Mouse (Mus musculus): Measurements from ENCODE around the gene Fmo2. TPM values are rescaled to one million over a fixed set of nuclear protein-coding genes. Genes with fewer than 3 reads are reported as not detected.

Gene Fmo2
- not detected for polyA plus RNA-seq (2012; fragmentation: generic; extraction: Trizol)

DNA sequence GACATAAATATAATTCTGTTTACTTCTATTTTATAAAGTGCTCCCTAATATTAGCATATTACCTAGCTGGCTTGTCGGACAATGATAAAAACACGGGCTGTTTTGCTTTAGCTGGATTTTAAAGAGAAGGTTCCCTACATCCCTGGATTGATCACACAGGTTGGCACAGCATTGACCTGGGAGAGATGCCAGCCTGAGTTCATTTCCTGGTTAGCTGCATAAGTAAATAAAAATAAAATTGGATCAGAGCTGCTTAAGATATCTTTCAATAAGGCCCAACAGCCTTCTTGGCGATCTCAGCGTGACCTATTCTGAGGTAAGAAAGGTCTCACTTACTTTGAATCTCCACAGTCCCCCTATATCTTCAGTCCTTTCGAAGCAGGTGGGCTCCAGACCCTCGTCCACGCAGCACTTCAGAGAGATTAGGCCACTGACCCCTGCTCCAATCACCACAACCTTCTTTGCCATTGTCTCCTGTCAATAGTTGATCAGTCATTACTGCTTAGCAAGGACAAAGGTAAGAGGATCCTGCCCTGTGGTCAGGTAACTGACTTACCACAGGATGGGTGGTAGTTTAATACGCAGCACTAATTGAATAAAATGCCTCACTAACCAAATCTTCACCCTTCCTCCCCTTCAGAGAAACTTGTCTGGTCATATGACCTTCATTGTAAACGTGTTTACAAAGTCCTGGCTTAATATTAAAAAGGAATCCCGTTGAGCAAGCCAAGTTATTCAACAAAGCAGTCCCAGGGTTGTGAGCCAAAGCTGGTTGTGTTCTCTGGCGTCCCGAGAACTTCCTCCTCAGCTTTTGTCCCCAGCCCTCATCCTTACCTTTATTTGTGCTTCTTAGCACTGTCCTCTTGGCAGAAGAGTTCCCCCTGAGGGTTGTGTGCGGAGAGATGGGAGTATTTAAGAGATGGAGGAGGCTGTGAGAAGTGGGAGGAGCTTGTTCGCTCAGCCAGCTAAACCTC, at the start of gene Fmo2:
Fmo2 (minus strand) TSS at position 889 of the 974 bp plus-strand sequence.
- no peaks in the 10 kb centered on the region for H3K79me2 ChIP-seq (ENCODE audit: control insufficient read depth, insufficient read depth)
- no peaks in the 10 kb centered on the region for H3K36me3 ChIP-seq (ENCODE audit: control insufficient read depth, insufficient read depth)
- H3ac ChIP-seq (ENCODE audit: control insufficient read depth, insufficient read length) = no peak within 1 kb of the TSS
- H3K4me2 ChIP-seq (ENCODE audit: low read depth) = no peak within 1 kb of the TSS
- no peak within 1 kb of the TSS for H3K4me3 ChIP-seq
- H3K27me3 ChIP-seq (ENCODE audit: control insufficient read depth, insufficient read depth, insufficient read length) = peaks cover 8% of the 10 kb centered on the region
- TF ChIP-seq MAX (IDR thresholded peaks at IDR 0.05; ENCODE audit: low read depth) = no peak
- TF ChIP-seq CEBPB (IDR thresholded peaks at IDR 0.05; ENCODE audit: insufficient read depth, poor library complexity, severe bottlenecking) = no peak
- no peak for TF ChIP-seq MYOG (IDR thresholded peaks at IDR 0.05; ENCODE audit: control insufficient read depth in 1 of 3, insufficient read depth in 1 of 3, insufficient read length in 2 of 3, low read depth in 2 of 3)
- no peak for TF ChIP-seq TCF3 (IDR thresholded peaks at IDR 0.05; ENCODE audit: insufficient read length, low read depth)
- no peak for TF ChIP-seq MYOD1 (IDR thresholded peaks at IDR 0.05; ENCODE audit: control insufficient read depth in 1 of 3, insufficient read length in 2 of 3, low read depth in 2 of 3)
- TF ChIP-seq POLR2AphosphoS2 (IDR thresholded peaks at IDR 0.05; ENCODE audit: insufficient read length, low read depth) = no peak
- no peak for TF ChIP-seq E2F4 (IDR thresholded peaks at IDR 0.05; ENCODE audit: insufficient read depth)
- no peak for TF ChIP-seq POLR2A (IDR thresholded peaks at IDR 0.05; ENCODE audit: insufficient read length, low read depth)
- no peak for TF ChIP-seq USF1 (IDR thresholded peaks at IDR 0.05; ENCODE audit: low read depth)
- TF ChIP-seq REST (IDR thresholded peaks at IDR 0.05; ENCODE audit: insufficient read depth, insufficient read length) = no peak
- TF ChIP-seq TCF12 (IDR thresholded peaks at IDR 0.05; ENCODE audit: insufficient read depth, poor library complexity, severe bottlenecking) = no peak
- TF ChIP-seq SRF (IDR thresholded peaks at IDR 0.05; ENCODE audit: control insufficient read depth, insufficient read length, low read depth) = no peak

DNA sequence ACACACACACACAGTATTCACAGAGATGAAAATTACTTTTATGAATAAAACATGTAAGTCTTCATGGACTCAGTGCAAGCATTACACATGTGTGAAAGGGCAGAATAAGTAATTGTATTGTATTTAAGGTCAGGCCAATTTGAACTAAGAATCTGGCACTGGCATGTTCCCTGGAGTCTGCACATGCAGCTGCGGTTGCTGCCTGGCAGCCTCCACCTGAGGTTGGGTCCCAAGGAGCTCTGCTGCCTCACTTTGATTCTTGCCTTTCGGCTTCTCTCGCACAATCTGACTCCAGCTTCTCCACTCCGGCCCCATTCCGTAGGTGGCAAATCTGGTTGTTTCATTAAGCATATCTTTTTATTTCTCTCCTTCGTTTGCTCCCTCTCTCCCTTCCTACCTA, 49.4 kb upstream of the Fmo2 start:
- no peak overlapping the region for H3ac ChIP-seq (ENCODE audit: control insufficient read depth, insufficient read length)
- no peaks in the 10 kb centered on the region for H3K79me2 ChIP-seq (ENCODE audit: control insufficient read depth, insufficient read depth)
- no peaks in the 10 kb centered on the region for H3K36me3 ChIP-seq (ENCODE audit: control insufficient read depth, insufficient read depth)
- no peak overlapping the region for H3K4me2 ChIP-seq (ENCODE audit: low read depth)
- no peaks in the 10 kb centered on the region for H3K27me3 ChIP-seq (ENCODE audit: control insufficient read depth, insufficient read depth, insufficient read length)
- TF ChIP-seq MYOD1 (IDR thresholded peaks at IDR 0.05; ENCODE audit: control insufficient read depth in 1 of 3, insufficient read length in 2 of 3, low read depth in 2 of 3) = no peak
- no peak for TF ChIP-seq TCF12 (IDR thresholded peaks at IDR 0.05; ENCODE audit: insufficient read depth, poor library complexity, severe bottlenecking)
- no peak for TF ChIP-seq USF1 (IDR thresholded peaks at IDR 0.05; ENCODE audit: low read depth)
- no peak for TF ChIP-seq TCF3 (IDR thresholded peaks at IDR 0.05; ENCODE audit: insufficient read length, low read depth)
- TF ChIP-seq MAX (IDR thresholded peaks at IDR 0.05; ENCODE audit: low read depth) = no peak
- TF ChIP-seq MYOG (IDR thresholded peaks at IDR 0.05; ENCODE audit: control insufficient read depth in 1 of 3, insufficient read depth in 1 of 3, insufficient read length in 2 of 3, low read depth in 2 of 3) = no peak
- TF ChIP-seq E2F4 (IDR thresholded peaks at IDR 0.05; ENCODE audit: insufficient read depth) = no peak
- TF ChIP-seq REST (IDR thresholded peaks at IDR 0.05; ENCODE audit: insufficient read depth, insufficient read length) = no peak
- TF ChIP-seq CEBPB (IDR thresholded peaks at IDR 0.05; ENCODE audit: insufficient read depth, poor library complexity, severe bottlenecking) = no peak
- no peak for TF ChIP-seq SRF (IDR thresholded peaks at IDR 0.05; ENCODE audit: control insufficient read depth, insufficient read length, low read depth)
- no peak for TF ChIP-seq POLR2A (IDR thresholded peaks at IDR 0.05; ENCODE audit: insufficient read length, low read depth)
- no peak for TF ChIP-seq POLR2AphosphoS2 (IDR thresholded peaks at IDR 0.05; ENCODE audit: insufficient read length, low read depth)
- no peak overlapping the region for H3K4me3 ChIP-seq

DNA sequence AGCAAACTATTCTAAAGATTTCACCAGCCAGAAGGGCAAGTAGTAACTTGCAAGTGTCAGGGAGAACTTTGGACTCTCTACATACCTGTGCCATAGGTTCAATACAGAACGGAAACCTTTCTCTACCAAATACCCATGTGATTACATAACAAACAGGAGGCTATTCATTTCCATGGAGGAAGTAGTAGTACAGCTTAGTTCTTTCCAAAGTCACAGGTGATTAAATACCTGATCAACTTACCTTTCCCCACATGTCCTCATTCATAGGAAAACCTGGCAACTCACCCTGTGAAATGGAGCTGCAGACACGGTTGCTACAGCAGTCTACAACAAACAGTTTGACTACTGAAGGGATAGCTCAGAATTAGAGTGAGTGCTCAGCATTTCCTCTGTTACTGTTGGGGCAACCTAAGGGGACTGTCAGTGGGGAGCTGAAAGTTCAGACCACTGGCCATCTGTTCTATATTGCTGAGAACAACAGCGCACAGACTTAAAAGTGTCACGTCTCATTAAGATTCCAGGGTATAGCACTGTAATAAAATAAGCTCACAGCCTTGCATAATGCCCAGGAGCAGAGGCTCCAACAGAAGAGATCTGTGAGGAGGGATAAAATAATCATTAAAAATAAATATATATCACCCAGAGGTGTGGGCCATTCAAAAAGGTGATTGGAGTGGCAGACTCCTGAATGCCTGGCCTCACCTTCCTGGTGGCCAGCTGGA, 48.5 kb upstream of the Fmo2 start:
- H3ac ChIP-seq (ENCODE audit: control insufficient read depth, insufficient read length) = no peak overlapping the region
- no peaks in the 10 kb centered on the region for H3K27me3 ChIP-seq (ENCODE audit: control insufficient read depth, insufficient read depth, insufficient read length)
- no peak for TF ChIP-seq TCF3 (IDR thresholded peaks at IDR 0.05; ENCODE audit: insufficient read length, low read depth)
- TF ChIP-seq REST (IDR thresholded peaks at IDR 0.05; ENCODE audit: insufficient read depth, insufficient read length) = no peak
- TF ChIP-seq POLR2AphosphoS2 (IDR thresholded peaks at IDR 0.05; ENCODE audit: insufficient read length, low read depth) = no peak
- no peak for TF ChIP-seq SRF (IDR thresholded peaks at IDR 0.05; ENCODE audit: control insufficient read depth, insufficient read length, low read depth)
- no peak for TF ChIP-seq E2F4 (IDR thresholded peaks at IDR 0.05; ENCODE audit: insufficient read depth)
- TF ChIP-seq USF1 (IDR thresholded peaks at IDR 0.05; ENCODE audit: low read depth) = no peak
- TF ChIP-seq MAX (IDR thresholded peaks at IDR 0.05; ENCODE audit: low read depth) = no peak
- TF ChIP-seq MYOD1 (IDR thresholded peaks at IDR 0.05; ENCODE audit: control insufficient read depth in 1 of 3, insufficient read length in 2 of 3, low read depth in 2 of 3) = no peak
- no peak for TF ChIP-seq TCF12 (IDR thresholded peaks at IDR 0.05; ENCODE audit: insufficient read depth, poor library complexity, severe bottlenecking)
- no peak for TF ChIP-seq MYOG (IDR thresholded peaks at IDR 0.05; ENCODE audit: control insufficient read depth in 1 of 3, insufficient read depth in 1 of 3, insufficient read length in 2 of 3, low read depth in 2 of 3)
- TF ChIP-seq POLR2A (IDR thresholded peaks at IDR 0.05; ENCODE audit: insufficient read length, low read depth) = no peak
- no peaks in the 10 kb centered on the region for H3K36me3 ChIP-seq (ENCODE audit: control insufficient read depth, insufficient read depth)
- no peaks in the 10 kb centered on the region for H3K79me2 ChIP-seq (ENCODE audit: control insufficient read depth, insufficient read depth)
- H3K4me3 ChIP-seq = no peak overlapping the region
- H3K4me2 ChIP-seq (ENCODE audit: low read depth) = no peak overlapping the region

DNA sequence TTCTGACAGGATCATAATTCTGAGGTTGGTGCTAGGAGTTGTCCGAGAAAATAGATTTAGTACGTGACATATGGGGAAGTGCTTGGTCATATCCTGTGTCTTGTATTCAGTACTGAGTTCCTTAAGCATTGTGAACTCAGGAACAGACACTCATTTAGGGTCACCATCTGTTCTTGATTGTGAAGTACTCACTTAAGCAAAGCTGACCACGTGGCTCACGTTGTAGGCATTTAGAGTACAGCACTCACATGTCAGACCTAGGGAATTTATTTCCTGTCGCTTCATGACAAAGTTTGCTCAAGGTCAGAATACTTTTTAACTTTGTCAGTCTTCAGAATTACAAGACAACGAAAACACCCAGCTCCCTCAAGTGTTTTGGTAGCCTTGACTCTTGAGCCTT, 45.2 kb upstream of the Fmo2 start:
- no peaks in the 10 kb centered on the region for H3K79me2 ChIP-seq (ENCODE audit: control insufficient read depth, insufficient read depth)
- TF ChIP-seq CEBPB (IDR thresholded peaks at IDR 0.05; ENCODE audit: insufficient read depth, poor library complexity, severe bottlenecking) (no peak), E2F4 (IDR thresholded peaks at IDR 0.05; ENCODE audit: insufficient read depth) (no peak), POLR2AphosphoS2 (IDR thresholded peaks at IDR 0.05; ENCODE audit: insufficient read length, low read depth) (no peak), MYOG (IDR thresholded peaks at IDR 0.05; ENCODE audit: control insufficient read depth in 1 of 3, insufficient read depth in 1 of 3, insufficient read length in 2 of 3, low read depth in 2 of 3) (no peak), SRF (IDR thresholded peaks at IDR 0.05; ENCODE audit: control insufficient read depth, insufficient read length, low read depth) (no peak), TCF3 (IDR thresholded peaks at IDR 0.05; ENCODE audit: insufficient read length, low read depth) (no peak), MAX (IDR thresholded peaks at IDR 0.05; ENCODE audit: low read depth) (no peak), MYOD1 (IDR thresholded peaks at IDR 0.05; ENCODE audit: control insufficient read depth in 1 of 3, insufficient read length in 2 of 3, low read depth in 2 of 3) (no peak), TCF12 (IDR thresholded peaks at IDR 0.05; ENCODE audit: insufficient read depth, poor library complexity, severe bottlenecking) (no peak), USF1 (IDR thresholded peaks at IDR 0.05; ENCODE audit: low read depth) (no peak), REST (IDR thresholded peaks at IDR 0.05; ENCODE audit: insufficient read depth, insufficient read length) (no peak), POLR2A (IDR thresholded peaks at IDR 0.05; ENCODE audit: insufficient read length, low read depth) (no peak)
- H3ac ChIP-seq (ENCODE audit: control insufficient read depth, insufficient read length) = no peak overlapping the region
- H3K4me2 ChIP-seq (ENCODE audit: low read depth) = no peak overlapping the region
- no peak overlapping the region for H3K4me3 ChIP-seq
- H3K27me3 ChIP-seq (ENCODE audit: control insufficient read depth, insufficient read depth, insufficient read length) = no peaks in the 10 kb centered on the region
- H3K36me3 ChIP-seq (ENCODE audit: control insufficient read depth, insufficient read depth) = no peaks in the 10 kb centered on the region

All from myocyte (in vitro differentiated cells).